Mouse (Mus musculus): ENCODE data around the gene Slit3. TPM values are rescaled to one million over a fixed set of nuclear protein-coding genes. Genes with fewer than 3 reads are reported as not detected.

Gene Slit3
- polyA plus RNA-seq, 1 experiment from 2014 or later: 11.1 TPM

DNA sequence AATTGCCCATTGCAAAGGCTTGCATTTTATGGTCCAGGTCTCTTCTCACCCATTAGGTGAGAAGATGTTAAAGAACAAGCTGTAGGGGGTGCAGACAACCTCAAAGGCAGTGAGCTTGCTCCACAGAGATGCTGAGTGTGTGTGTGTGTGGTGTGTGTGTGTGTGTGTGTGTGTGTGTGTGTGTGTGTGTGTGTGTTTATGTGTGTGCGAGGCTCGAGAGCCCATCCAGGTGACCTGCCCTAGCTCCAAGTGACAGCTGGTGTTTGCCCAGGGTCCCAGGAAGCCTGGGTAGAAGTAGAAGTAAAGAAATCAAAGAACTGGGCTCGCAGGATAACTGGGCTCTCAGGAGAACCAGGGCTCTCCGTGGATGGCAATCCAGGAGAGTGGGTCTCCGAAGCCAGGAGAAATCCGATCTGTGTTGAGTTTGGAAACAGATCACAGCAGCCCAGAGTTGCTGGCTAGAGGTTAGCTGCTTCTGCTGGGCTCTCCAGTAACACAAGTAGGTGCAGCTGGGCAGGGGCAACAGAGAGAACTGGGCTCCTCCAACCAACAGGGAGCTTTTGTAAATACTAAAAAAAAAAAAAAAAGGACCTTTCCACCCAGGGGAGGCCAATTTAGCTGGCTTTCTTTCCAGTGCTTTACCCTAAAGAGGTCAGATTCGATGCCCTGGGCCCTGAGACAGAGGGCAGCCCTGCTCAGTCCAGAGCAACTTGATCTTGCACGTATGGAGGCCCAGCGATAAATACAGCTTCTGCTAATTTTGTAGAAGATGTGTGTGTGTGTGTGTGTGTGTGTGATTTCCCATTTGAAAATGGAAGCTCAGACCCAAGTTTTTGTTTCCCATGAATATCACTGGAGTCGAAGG is 204.3 kb downstream of the Slit3 start:
- Histone ChIP-seq H3K4me3 (ENCODE audit: low read depth, low read length) (no peak overlapping the region), H3K4me2 (no peak overlapping the region), H3K36me3 (ENCODE audit: control insufficient read depth, insufficient read depth, low read length) (no peaks in the 10 kb centered on the region), H3K9ac (ENCODE audit: low read length) (no peak overlapping the region), H3K27ac (ENCODE audit: low read depth, low read length) (no peak overlapping the region), H3K27me3 (ENCODE audit: control insufficient read depth, insufficient read depth, low read length) (peaks cover 95% of the 10 kb centered on the region), H3K9me3 (ENCODE audit: control insufficient read depth, low read length) (peaks cover 4% of the 10 kb centered on the region; the same call in 1 of the 2 replicates), H3K4me1 (ENCODE audit: control insufficient read depth, insufficient read depth, low read length) (no peaks in the 10 kb centered on the region)
- DNase-seq (ENCODE audit: low spot score, missing footprints) (no peak), ATAC-seq (ENCODE audit: low FRiP score) (no peak)
- 41% methylated on average over 10 of the region's 10 CpGs for WGBS

DNA sequence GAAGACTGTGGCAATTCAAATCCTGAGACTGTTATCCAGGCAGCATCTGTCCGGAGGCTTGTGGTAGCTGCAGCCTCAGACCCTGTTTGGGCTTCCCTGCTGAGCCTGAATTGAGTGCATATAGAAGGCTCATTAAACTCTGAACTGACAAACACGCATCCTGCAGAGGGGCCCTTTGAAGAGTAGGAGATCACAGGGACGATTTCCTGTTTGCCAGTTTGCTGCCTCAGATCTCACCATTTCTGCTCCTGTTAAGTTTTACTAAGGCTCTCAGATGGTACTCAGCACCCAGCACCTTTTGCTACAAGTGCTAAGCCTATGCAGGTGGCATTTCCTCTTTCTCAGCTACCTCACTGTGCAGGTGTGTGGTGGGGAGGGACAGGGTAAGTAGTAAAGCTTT is 205.3 kb downstream of the Slit3 start:
- 3% methylated on average over 3 of the region's 3 CpGs for WGBS

DNA sequence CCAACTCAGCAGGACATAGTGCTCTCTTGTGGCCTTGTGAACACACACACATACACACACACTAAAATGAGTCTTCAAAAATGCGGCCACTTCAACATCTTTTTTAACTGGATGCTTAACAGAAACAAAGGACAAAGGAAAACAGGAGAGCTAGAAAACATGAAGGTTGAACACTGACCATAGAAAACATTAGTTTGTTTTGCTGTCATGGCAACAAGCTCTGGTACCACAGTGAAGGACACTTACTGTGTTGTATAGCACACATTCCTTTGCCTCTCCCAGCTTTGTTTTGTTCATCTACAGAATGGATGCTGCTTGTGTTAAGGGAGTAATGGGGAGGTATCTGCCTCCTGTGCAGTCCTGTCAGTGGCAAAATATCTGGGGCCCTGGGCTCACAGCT is 206.9 kb downstream of the Slit3 start:
- Histone ChIP-seq H3K4me2 (no peak overlapping the region), H3K4me1 (ENCODE audit: control insufficient read depth, insufficient read depth, low read length) (no peaks in the 10 kb centered on the region), H3K27me3 (ENCODE audit: control insufficient read depth, insufficient read depth, low read length) (peaks cover 94% of the 10 kb centered on the region), H3K9ac (ENCODE audit: low read length) (no peak overlapping the region), H3K4me3 (ENCODE audit: low read depth, low read length) (no peak overlapping the region), H3K36me3 (ENCODE audit: control insufficient read depth, insufficient read depth, low read length) (no peaks in the 10 kb centered on the region), H3K9me3 (ENCODE audit: control insufficient read depth, low read length) (peaks cover 1% of the 10 kb centered on the region; the same call in 1 of the 2 replicates), H3K27ac (ENCODE audit: low read depth, low read length) (no peak overlapping the region)
- DNase-seq (ENCODE audit: low spot score, missing footprints) (no peak), ATAC-seq (ENCODE audit: low FRiP score) (no peak)
- WGBS: 94% methylated on average over 1 of the region's 1 CpGs

More for the DNA sequence above, 205.3 kb downstream of the Slit3 start:
- peaks cover 4% of the 10 kb centered on the region; the same call in 1 of the 2 replicates for H3K9me3 ChIP-seq (ENCODE audit: control insufficient read depth, low read length)
- no peak overlapping the region for H3K4me2 ChIP-seq
- no peak overlapping the region for H3K9ac ChIP-seq (ENCODE audit: low read length)
- no peaks in the 10 kb centered on the region for H3K4me1 ChIP-seq (ENCODE audit: control insufficient read depth, insufficient read depth, low read length)
- ATAC-seq (ENCODE audit: low FRiP score) (no peak), DNase-seq (ENCODE audit: low spot score, missing footprints) (no peak)
- no peaks in the 10 kb centered on the region for H3K36me3 ChIP-seq (ENCODE audit: control insufficient read depth, insufficient read depth, low read length)
- peaks cover 94% of the 10 kb centered on the region for H3K27me3 ChIP-seq (ENCODE audit: control insufficient read depth, insufficient read depth, low read length)
- no peak overlapping the region for H3K4me3 ChIP-seq (ENCODE audit: low read depth, low read length)
- no peak overlapping the region for H3K27ac ChIP-seq (ENCODE audit: low read depth, low read length)

- peaks cover 66% of the 10 kb centered on the region for H3K27me3 ChIP-seq (ENCODE audit: control insufficient read depth, insufficient read depth, low read length)
- no peaks in the 10 kb centered on the region for H3K4me1 ChIP-seq (ENCODE audit: control insufficient read depth, insufficient read depth, low read length)
- DNase-seq (ENCODE audit: low spot score, missing footprints) (no peak), ATAC-seq (ENCODE audit: low FRiP score) (no peak)
- 89% methylated on average over 3 of the region's 3 CpGs for WGBS
- H3K4me3 ChIP-seq (ENCODE audit: low read depth, low read length): no peak overlapping the region
- no peaks in the 10 kb centered on the region for H3K36me3 ChIP-seq (ENCODE audit: control insufficient read depth, insufficient read depth, low read length)
- no peak overlapping the region for H3K9ac ChIP-seq (ENCODE audit: low read length)
- H3K9me3 ChIP-seq (ENCODE audit: control insufficient read depth, low read length): no peaks in the 10 kb centered on the region
- H3K4me2 ChIP-seq: no peak overlapping the region
- H3K27ac ChIP-seq (ENCODE audit: low read depth, low read length): no peak overlapping the region
Measured at GRCm38 (mm10) chr11:35331476-35331875, 210.5 kb downstream of the Slit3 start.

- no peak overlapping the region for H3K4me2 ChIP-seq
- peaks cover 27% of the 10 kb centered on the region for H3K27me3 ChIP-seq (ENCODE audit: control insufficient read depth, insufficient read depth, low read length)
- ATAC-seq (ENCODE audit: low FRiP score): no peak
Measured at GRCm38 (mm10) chr11:35336558-35336957, 215.5 kb downstream of the Slit3 start.

DNA sequence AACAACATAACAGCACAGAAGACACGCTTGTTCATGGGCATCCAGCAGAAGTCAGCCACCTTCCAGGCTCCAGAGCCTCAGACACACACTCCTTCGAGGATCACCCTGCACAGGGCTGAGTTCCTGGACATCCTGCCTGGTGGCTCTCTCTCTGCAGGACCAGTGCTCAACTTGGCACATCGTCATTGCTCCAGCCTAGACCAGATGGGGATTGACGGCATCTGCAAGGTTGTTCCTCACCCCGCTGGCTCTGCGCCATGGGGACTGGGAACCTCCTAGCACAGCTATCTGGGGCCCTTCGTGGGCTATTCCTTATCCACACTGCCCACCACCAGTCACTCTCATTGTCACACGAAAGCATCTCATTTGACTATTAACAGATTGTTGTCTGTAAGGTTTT is 216.5 kb downstream of the Slit3 start:
- Histone ChIP-seq H3K9ac (ENCODE audit: low read length) (no peak overlapping the region), H3K36me3 (ENCODE audit: control insufficient read depth, insufficient read depth, low read length) (no peaks in the 10 kb centered on the region), H3K9me3 (ENCODE audit: control insufficient read depth, low read length) (no peaks in the 10 kb centered on the region), H3K27me3 (ENCODE audit: control insufficient read depth, insufficient read depth, low read length) (peaks cover 18% of the 10 kb centered on the region), H3K4me1 (ENCODE audit: control insufficient read depth, insufficient read depth, low read length) (no peaks in the 10 kb centered on the region), H3K27ac (ENCODE audit: low read depth, low read length) (no peak overlapping the region), H3K4me2 (no peak overlapping the region), H3K4me3 (ENCODE audit: low read depth, low read length) (no peak overlapping the region)
- ATAC-seq (ENCODE audit: low FRiP score): no peak
- 83% methylated on average over 8 of the region's 8 CpGs for whole genome bisulfite sequencing
- no peak for DNase-seq (ENCODE audit: low spot score, missing footprints)

More at GRCm38 (mm10) chr11:35336558-35336957, 215.5 kb downstream of the Slit3 start:
- Histone ChIP-seq H3K4me3 (ENCODE audit: low read depth, low read length) (no peak overlapping the region), H3K9me3 (ENCODE audit: control insufficient read depth, low read length) (no peaks in the 10 kb centered on the region), H3K4me1 (ENCODE audit: control insufficient read depth, insufficient read depth, low read length) (no peaks in the 10 kb centered on the region), H3K9ac (ENCODE audit: low read length) (no peak overlapping the region), H3K27ac (ENCODE audit: low read depth, low read length) (no peak overlapping the region), H3K36me3 (ENCODE audit: control insufficient read depth, insufficient read depth, low read length) (no peaks in the 10 kb centered on the region)
- 96% methylated on average over 8 of the region's 8 CpGs for WGBS
- no peak for DNase-seq (ENCODE audit: low spot score, missing footprints)

DNA sequence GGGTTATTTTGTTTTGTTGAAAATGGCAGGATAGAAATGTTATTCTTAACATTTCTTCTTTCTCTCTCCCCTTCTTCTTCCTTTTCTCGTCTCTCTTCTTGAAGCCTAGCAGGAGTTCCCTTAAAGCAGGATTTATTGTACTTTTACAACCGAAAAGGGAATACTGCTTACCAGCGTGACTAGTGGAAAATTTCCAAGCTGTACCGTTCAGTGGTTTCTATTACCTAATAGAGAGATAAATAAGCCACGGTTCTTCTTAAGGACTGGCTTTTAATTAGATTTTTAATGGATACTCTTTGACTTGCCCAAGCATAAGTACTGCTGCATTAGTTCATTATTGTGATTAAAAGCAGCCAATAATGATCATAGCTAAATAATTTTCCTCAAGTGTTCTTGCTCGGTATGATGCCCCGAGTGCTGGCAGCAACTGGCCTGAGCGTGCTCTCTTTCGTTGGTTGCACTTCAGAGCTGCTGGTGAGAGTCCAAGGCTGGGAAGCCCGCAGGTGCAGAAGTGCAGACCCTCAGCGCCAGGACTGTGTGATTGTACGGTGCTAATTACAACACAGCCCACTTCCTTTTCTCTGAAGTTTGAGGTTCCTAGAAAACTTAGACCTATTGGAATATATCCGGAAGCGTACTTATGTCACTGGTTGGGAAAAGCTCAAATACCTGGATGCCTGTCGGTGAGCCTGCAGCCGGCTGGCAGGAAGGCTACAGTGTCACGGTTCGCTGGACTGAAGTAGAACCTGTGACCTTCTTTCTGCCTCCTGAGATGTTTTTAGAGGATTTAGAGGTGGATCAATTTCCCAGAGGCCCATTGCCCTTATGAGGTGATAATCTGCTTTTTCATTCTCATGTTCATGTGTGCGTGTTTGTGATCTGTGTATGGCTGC is 217.1 kb downstream of the Slit3 start:
- peaks cover 11% of the 10 kb centered on the region for H3K27me3 ChIP-seq (ENCODE audit: control insufficient read depth, insufficient read depth, low read length)
- no peak overlapping the region for H3K4me3 ChIP-seq (ENCODE audit: low read depth, low read length)
- WGBS: 87% methylated on average over 19 of the region's 19 CpGs
- H3K9me3 ChIP-seq (ENCODE audit: control insufficient read depth, low read length): no peaks in the 10 kb centered on the region
- no peaks in the 10 kb centered on the region for H3K36me3 ChIP-seq (ENCODE audit: control insufficient read depth, insufficient read depth, low read length)
- ATAC-seq (ENCODE audit: low FRiP score) (no peak), DNase-seq (ENCODE audit: low spot score, missing footprints) (no peak)
- no peak overlapping the region for H3K4me2 ChIP-seq
- no peaks in the 10 kb centered on the region for H3K4me1 ChIP-seq (ENCODE audit: control insufficient read depth, insufficient read depth, low read length)
- H3K27ac ChIP-seq (ENCODE audit: low read depth, low read length): no peak overlapping the region
- no peak overlapping the region for H3K9ac ChIP-seq (ENCODE audit: low read length)

DNA sequence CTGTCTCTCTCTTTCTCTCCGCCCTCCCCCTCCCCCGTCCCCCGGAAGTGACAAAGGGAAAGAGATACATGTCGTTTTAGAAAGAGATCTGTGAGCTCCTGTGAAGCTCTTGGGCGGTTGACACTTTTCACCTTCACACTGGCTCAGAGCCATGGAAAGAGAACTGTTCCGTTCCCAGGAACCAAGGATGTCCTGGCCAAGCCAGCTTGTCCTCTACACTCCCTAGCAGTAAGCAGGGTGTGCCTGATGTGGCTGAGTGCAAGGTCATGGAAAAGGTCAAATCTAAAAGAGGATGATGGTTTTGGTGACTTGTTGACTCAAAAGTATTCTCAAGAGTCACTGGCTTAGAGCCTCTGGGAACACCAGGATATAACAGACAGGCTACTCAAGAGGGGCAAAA is 219.7 kb downstream of the Slit3 start:
- no peak overlapping the region for H3K4me2 ChIP-seq
- 88% methylated on average over 6 of the region's 6 CpGs for WGBS
- ATAC-seq (ENCODE audit: low FRiP score): no peak
- H3K27ac ChIP-seq (ENCODE audit: low read depth, low read length): no peak overlapping the region
- H3K4me1 ChIP-seq (ENCODE audit: control insufficient read depth, insufficient read depth, low read length): no peaks in the 10 kb centered on the region
- H3K4me3 ChIP-seq (ENCODE audit: low read depth, low read length): no peak overlapping the region
- no peak for DNase-seq (ENCODE audit: low spot score, missing footprints)
- H3K36me3 ChIP-seq (ENCODE audit: control insufficient read depth, insufficient read depth, low read length): no peaks in the 10 kb centered on the region
- H3K9ac ChIP-seq (ENCODE audit: low read length): no peak overlapping the region
- H3K9me3 ChIP-seq (ENCODE audit: control insufficient read depth, low read length): no peaks in the 10 kb centered on the region
- peaks cover 11% of the 10 kb centered on the region; the same call in 1 of the 2 replicates for H3K27me3 ChIP-seq (ENCODE audit: control insufficient read depth, insufficient read depth, low read length)

DNA sequence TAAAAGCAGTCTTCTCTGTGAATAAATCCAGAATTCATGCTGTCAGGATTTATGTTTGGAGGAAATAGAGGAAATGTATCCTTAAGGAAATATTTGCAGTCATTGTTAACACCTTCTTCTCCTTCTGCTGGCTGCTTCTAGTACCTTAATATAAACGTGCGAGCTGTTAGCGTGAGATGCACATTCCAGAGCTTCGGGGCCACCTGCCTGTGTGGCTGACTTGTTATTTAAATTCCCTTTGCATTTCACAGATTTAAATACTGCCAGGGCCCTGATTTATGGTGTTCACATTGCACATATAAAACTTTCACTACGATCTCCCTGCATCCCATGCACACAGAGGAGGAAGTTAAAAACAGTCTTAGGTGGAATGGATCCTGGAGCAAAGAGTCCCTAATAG is 221.5 kb downstream of the Slit3 start:
- Histone ChIP-seq H3K4me1 (ENCODE audit: control insufficient read depth, insufficient read depth, low read length) (no peaks in the 10 kb centered on the region), H3K27me3 (ENCODE audit: control insufficient read depth, insufficient read depth, low read length) (peaks cover 11% of the 10 kb centered on the region; the same call in 1 of the 2 replicates)

More for the DNA sequence above, 221.5 kb downstream of the Slit3 start:
- no peak overlapping the region for H3K9ac ChIP-seq (ENCODE audit: low read length)
- H3K4me3 ChIP-seq (ENCODE audit: low read depth, low read length): no peak overlapping the region
- no peak overlapping the region for H3K27ac ChIP-seq (ENCODE audit: low read depth, low read length)
- no peaks in the 10 kb centered on the region for H3K36me3 ChIP-seq (ENCODE audit: control insufficient read depth, insufficient read depth, low read length)
- DNase-seq (ENCODE audit: low spot score, missing footprints) (no peak), ATAC-seq (ENCODE audit: low FRiP score) (no peak)
- WGBS: 87% methylated on average over 5 of the region's 5 CpGs
- no peaks in the 10 kb centered on the region for H3K9me3 ChIP-seq (ENCODE audit: control insufficient read depth, low read length)
- H3K4me2 ChIP-seq: no peak overlapping the region

Measured in midbrain, embryonic 11.5 days (tissue).